Mouse (Mus musculus): Measurements from ENCODE around the gene Vwa8. TPM values are rescaled to one million over a fixed set of nuclear protein-coding genes. Genes with fewer than 3 reads are reported as not detected.

Gene Vwa8
- polyA plus RNA-seq, 1 experiment from 2014 or later, result 9.2 TPM

DNA sequence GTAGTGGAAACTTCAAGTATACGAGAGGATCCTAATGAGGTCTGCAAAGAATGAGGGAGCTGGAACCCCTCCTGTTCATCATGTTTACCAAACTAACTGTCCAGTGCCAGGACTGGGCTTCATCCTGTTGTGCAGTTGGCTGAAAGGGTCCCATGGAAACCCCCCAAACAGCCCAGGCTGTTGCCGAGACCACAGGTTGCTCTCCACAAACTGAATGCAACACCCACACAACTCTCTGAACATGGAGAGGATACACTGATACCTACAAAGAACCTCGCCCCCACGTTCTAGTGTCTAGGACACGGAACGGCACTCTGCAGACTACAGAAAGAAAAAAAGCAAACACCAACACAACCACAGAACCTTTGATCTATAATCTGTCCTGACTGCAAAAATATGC, 387.4 kb downstream of the Vwa8 start:
- WGBS, result 78% methylated on average over 6 of the region's 6 CpGs

DNA sequence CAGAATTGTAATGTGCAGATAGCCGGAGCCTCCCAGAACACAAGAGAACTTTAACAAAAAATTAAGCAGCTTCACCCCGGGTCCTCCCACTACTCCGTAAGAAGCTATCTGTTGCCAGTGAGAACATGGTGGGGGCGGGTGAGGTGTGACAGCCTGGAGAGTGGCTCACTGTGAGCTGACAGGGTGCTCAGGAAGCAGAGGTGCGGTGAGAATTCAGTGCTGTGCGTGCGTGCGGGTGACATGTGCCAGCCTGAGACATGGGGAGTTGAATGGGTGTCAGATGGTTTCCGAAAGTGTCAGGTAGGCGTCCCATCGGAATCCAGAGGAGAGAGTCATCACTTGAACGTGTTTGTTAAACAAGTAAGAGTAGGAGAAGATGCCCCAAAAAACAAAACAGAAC, 390.6 kb downstream of the Vwa8 start:
- Histone ChIP-seq H3K36me3 (replicated peaks; ENCODE audit: control insufficient read depth, insufficient read depth) (no peaks in the 10 kb centered on the region), H3K4me3 (replicated peaks; ENCODE audit: low read length) (no peak overlapping the region), H3K4me2 (replicated peaks) (no peak overlapping the region), H3K4me1 (replicated peaks; ENCODE audit: control insufficient read depth, insufficient read depth, low read length) (0 out of 2 replicates have a peak, but pooled peaks cover under 1% of the 10 kb centered on the region), H3K9ac (no peak overlapping the region), H3K9me3 (ENCODE audit: control insufficient read depth, low read length) (0 out of 2 replicates have a peak, but pooled peaks cover 4% of the 10 kb centered on the region), H3K27me3 (ENCODE audit: control insufficient read depth, insufficient read depth, low read length) (no peaks in the 10 kb centered on the region), H3K27ac (no peak overlapping the region)
- 92% methylated on average over 12 of the region's 12 CpGs for WGBS
- DNase-seq (ENCODE audit: low spot score) (no peak), ATAC-seq (ENCODE audit: low FRiP score) (no peak)

More for the DNA sequence above, 387.4 kb downstream of the Vwa8 start:
- ATAC-seq (ENCODE audit: low FRiP score) (no peak), DNase-seq (ENCODE audit: low spot score) (no peak)
- no peak overlapping the region for H3K4me2 ChIP-seq (replicated peaks)
- H3K36me3 ChIP-seq (replicated peaks; ENCODE audit: control insufficient read depth, insufficient read depth), result no peaks in the 10 kb centered on the region
- H3K9me3 ChIP-seq (ENCODE audit: control insufficient read depth, low read length), result 0 out of 2 replicates have a peak, but pooled peaks cover 4% of the 10 kb centered on the region
- H3K27ac ChIP-seq, result no peak overlapping the region
- H3K4me1 ChIP-seq (replicated peaks; ENCODE audit: control insufficient read depth, insufficient read depth, low read length), result no peaks in the 10 kb centered on the region
- no peaks in the 10 kb centered on the region for H3K27me3 ChIP-seq (ENCODE audit: control insufficient read depth, insufficient read depth, low read length)
- H3K9ac ChIP-seq, result no peak overlapping the region
- H3K4me3 ChIP-seq (replicated peaks; ENCODE audit: low read length), result no peak overlapping the region

DNA sequence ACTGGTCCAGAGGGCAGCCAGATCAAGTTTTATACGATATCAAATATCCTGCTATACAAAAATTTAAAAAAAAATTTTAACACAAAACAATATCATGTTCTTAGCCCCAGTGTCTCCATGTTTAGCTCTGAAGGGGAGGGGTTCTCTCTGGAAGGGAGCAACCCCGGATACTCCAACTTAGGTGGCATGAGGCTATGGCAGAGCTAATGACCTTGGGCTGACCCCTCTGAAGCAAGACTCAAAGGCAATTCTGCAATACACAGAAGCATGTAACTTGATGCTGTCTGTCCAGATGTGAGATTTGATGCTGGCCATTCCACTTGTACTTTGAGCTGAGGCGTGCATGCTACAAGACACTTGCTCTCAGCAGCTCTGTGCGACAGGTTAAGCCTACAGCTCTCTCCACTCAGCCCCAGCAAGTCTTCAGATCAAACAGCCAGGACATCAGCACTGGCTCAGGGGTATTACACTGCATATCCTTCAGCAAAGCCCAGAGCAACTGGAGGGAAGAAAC, 392.3 kb downstream of the Vwa8 start:
- no peak for DNase-seq (ENCODE audit: low spot score)
- WGBS, result 80% methylated on average over 4 of the region's 4 CpGs
- no peak for ATAC-seq (ENCODE audit: low FRiP score)
- 0 out of 2 replicates have a peak, but pooled peaks cover 4% of the 10 kb centered on the region for H3K9me3 ChIP-seq (ENCODE audit: control insufficient read depth, low read length)
- no peaks in the 10 kb centered on the region for H3K36me3 ChIP-seq (replicated peaks; ENCODE audit: control insufficient read depth, insufficient read depth)
- H3K4me1 ChIP-seq (replicated peaks; ENCODE audit: control insufficient read depth, insufficient read depth, low read length), result 0 out of 2 replicates have a peak, but pooled peaks cover 5% of the 10 kb centered on the region
- H3K27ac ChIP-seq, result no peak overlapping the region
- no peak overlapping the region for H3K4me2 ChIP-seq (replicated peaks)
- no peak overlapping the region for H3K9ac ChIP-seq
- H3K27me3 ChIP-seq (ENCODE audit: control insufficient read depth, insufficient read depth, low read length), result no peaks in the 10 kb centered on the region
- H3K4me3 ChIP-seq (replicated peaks; ENCODE audit: low read length), result no peak overlapping the region

DNA sequence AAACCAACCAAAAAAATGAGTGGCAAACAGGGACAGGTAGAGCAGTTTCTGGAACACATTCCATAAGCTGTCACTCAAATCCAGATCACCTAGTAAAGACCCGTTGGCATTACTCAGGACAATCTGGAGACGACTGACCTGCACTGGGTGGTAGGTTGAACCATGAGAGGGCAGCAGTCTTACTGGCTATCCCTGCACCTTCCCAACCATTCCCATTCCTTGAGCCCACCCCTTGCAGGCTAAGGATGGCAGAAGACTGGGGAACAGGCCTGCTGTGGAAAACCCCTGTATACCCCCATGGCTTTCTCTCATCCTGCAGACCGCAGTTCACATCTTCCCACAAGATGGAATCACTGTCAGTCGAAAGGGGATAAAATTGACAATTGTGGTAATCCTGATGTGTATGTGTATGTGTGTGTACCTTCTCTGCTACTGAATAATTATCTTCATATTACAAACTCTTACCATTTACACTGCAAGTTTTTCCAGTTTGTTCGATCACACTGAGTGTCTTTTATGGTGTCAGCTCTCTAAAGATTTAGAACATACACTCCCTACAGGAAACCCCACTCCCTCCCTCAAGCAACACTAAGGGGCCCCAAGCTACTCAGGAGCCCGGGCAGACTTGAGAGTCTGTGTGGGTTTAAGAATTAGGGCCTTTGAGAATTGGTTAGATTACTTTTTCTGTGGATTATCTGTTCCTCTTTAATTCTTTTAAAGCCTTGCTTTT, 393.0 kb downstream of the Vwa8 start:
- Histone ChIP-seq H3K27me3 (ENCODE audit: control insufficient read depth, insufficient read depth, low read length) (no peaks in the 10 kb centered on the region), H3K36me3 (replicated peaks; ENCODE audit: control insufficient read depth, insufficient read depth) (no peaks in the 10 kb centered on the region), H3K27ac (no peak overlapping the region), H3K9ac (no peak overlapping the region), H3K4me2 (replicated peaks) (no peak overlapping the region), H3K9me3 (ENCODE audit: control insufficient read depth, low read length) (0 out of 2 replicates have a peak, but pooled peaks cover 4% of the 10 kb centered on the region), H3K4me3 (replicated peaks; ENCODE audit: low read length) (no peak overlapping the region), H3K4me1 (replicated peaks; ENCODE audit: control insufficient read depth, insufficient read depth, low read length) (0 out of 2 replicates have a peak, but pooled peaks cover 5% of the 10 kb centered on the region)
- DNase-seq (ENCODE audit: low spot score) (no peak), ATAC-seq (ENCODE audit: low FRiP score) (no peak)
- WGBS, result 86% methylated on average over 6 of the region's 6 CpGs

DNA sequence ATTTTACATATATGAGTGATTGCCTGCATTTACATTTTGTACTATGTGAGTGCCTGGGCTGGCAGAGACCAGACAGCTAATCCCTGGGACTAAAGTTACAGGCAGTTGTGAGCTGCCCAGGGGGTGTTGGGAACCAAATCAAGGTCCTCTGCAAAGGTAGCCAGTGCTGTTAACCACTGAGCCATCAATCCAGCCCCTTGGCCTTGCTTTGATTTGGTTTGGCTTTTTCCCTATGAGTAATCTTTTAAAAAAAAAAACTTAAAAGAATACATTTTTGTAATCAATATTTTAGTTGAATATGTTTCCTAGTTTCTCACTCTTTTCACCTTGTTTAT, 393.5 kb downstream of the Vwa8 start:
- H3K4me2 ChIP-seq (replicated peaks), result no peak overlapping the region
- 0 out of 2 replicates have a peak, but pooled peaks cover 4% of the 10 kb centered on the region for H3K9me3 ChIP-seq (ENCODE audit: control insufficient read depth, low read length)
- no peaks in the 10 kb centered on the region for H3K36me3 ChIP-seq (replicated peaks; ENCODE audit: control insufficient read depth, insufficient read depth)
- no peak overlapping the region for H3K9ac ChIP-seq
- no peaks in the 10 kb centered on the region for H3K27me3 ChIP-seq (ENCODE audit: control insufficient read depth, insufficient read depth, low read length)
- DNase-seq (ENCODE audit: low spot score) (no peak), ATAC-seq (ENCODE audit: low FRiP score) (no peak)
- no peak overlapping the region for H3K4me3 ChIP-seq (replicated peaks; ENCODE audit: low read length)
- no peak overlapping the region for H3K27ac ChIP-seq
- 0 out of 2 replicates have a peak, but pooled peaks cover 5% of the 10 kb centered on the region for H3K4me1 ChIP-seq (replicated peaks; ENCODE audit: control insufficient read depth, insufficient read depth, low read length)

DNA sequence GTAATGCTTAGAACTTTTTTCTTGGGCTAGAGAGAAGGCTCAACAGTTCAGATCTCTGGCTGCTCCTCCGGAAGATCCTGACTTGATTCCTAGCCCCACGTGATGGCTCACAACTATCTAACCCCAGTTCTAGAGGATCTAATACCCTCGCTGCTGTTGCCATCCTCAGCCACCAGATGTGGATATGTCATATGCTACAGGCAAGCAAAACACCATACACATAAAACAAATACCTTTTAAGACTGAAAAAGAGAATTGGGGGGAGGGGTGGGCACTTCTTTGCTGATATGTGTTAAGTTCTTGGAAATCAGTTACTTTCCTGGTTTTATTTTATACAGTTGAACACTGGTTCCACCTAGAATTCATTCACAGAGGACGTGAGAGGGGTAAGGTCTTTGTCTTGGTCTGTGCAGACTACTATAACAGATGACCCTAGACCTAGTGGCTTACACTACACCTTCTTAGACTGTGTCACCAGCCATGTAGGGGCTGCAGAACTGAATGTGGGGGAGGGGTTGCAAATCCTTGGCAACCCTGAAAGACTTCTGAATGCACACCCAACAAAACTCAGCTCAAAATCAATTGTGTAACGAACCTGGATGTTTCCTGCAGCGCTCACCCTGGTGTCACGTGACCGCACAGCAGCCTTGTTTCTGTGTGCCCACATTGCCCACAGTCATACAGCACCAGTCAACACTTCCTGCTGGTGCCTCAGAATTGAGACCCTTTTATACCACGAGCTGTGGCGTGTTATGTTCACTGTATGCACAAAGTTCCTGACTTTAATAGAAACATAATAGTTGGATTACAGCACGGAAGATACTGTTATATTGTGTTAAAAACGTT, 394.4 kb downstream of the Vwa8 start:
- Histone ChIP-seq H3K9me3 (ENCODE audit: control insufficient read depth, low read length) (0 out of 2 replicates have a peak, but pooled peaks cover 4% of the 10 kb centered on the region), H3K27ac (no peak overlapping the region), H3K4me2 (replicated peaks) (no peak overlapping the region), H3K4me1 (replicated peaks; ENCODE audit: control insufficient read depth, insufficient read depth, low read length) (0 out of 2 replicates have a peak, but pooled peaks cover 5% of the 10 kb centered on the region), H3K4me3 (replicated peaks; ENCODE audit: low read length) (no peak overlapping the region), H3K9ac (no peak overlapping the region), H3K36me3 (replicated peaks; ENCODE audit: control insufficient read depth, insufficient read depth) (no peaks in the 10 kb centered on the region), H3K27me3 (ENCODE audit: control insufficient read depth, insufficient read depth, low read length) (no peaks in the 10 kb centered on the region)
- DNase-seq (ENCODE audit: low spot score) (no peak), ATAC-seq (ENCODE audit: low FRiP score) (no peak)
- 84% methylated on average over 12 of the region's 12 CpGs for WGBS

DNA sequence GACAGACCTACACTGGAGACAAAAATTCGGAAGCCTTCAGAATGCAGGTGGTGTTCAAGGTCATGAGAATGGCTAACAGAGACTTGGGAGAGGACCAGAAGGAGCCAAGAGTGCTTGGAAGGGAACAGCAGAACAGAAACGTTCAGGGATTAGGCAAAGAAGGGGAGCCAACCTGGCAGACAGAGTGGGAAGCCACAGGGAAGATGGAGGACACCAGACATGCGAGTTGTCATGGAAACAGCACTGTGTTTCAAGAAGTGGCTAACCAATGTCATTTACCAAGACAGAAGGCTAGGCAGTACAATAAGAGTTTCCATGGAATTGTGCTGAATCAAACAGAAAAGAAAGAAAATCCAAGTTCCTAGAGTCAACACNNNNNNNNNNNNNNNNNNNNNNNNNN, 395.7 kb downstream of the Vwa8 start:
- peak; percentile 60; the same call in 1 of the 2 replicates for ATAC-seq (ENCODE audit: low FRiP score)
- Histone ChIP-seq H3K27me3 (ENCODE audit: control insufficient read depth, insufficient read depth, low read length) (no peaks in the 10 kb centered on the region), H3K4me1 (replicated peaks; ENCODE audit: control insufficient read depth, insufficient read depth, low read length) (0 out of 2 replicates have a peak, but pooled peaks cover 5% of the 10 kb centered on the region), H3K4me3 (replicated peaks; ENCODE audit: low read length) (no peak overlapping the region), H3K4me2 (replicated peaks) (no peak overlapping the region), H3K27ac (peak overlapping the region; percentile 58), H3K36me3 (replicated peaks; ENCODE audit: control insufficient read depth, insufficient read depth) (no peaks in the 10 kb centered on the region), H3K9ac (no peak overlapping the region), H3K9me3 (ENCODE audit: control insufficient read depth, low read length) (0 out of 2 replicates have a peak, but pooled peaks cover 4% of the 10 kb centered on the region)
- DNase-seq (ENCODE audit: low spot score), result no peak
- WGBS, result 54% methylated on average over 3 of the region's 3 CpGs

DNA sequence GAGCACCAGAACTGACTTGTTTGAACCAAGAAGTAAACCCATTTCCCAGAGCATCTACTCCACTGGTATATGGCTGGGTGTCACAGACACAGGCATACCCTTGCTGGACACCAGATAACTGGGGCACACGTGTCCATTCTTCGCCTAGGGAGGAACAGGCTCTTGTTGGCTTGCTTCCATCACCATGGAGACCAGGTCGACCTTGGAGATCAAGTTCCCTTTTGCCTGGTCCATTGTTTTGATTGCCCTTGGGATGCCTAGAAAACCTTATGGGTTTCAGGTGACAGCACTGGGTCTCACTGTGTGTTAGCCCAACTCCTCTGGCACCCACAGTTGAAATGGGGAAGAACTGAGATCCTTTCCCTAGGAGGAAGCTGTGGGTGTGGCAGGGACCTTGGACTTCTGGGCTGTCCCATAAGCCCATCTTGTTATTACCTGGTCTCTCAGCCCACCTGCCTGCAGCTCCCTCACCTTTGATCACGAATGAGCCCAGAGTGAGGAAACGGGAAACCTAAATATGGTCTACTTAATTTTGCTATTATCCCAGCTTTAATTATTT, 403.0 kb downstream of the Vwa8 start:
- no peaks in the 10 kb centered on the region for H3K4me1 ChIP-seq (replicated peaks; ENCODE audit: control insufficient read depth, insufficient read depth, low read length)
- H3K4me2 ChIP-seq (replicated peaks), result no peak overlapping the region
- H3K9ac ChIP-seq, result no peak overlapping the region
- ATAC-seq (ENCODE audit: low FRiP score) (no peak), DNase-seq (ENCODE audit: low spot score) (no peak)
- WGBS, result 76% methylated on average over 5 of the region's 5 CpGs
- no peaks in the 10 kb centered on the region for H3K36me3 ChIP-seq (replicated peaks; ENCODE audit: control insufficient read depth, insufficient read depth)
- no peaks in the 10 kb centered on the region for H3K27me3 ChIP-seq (ENCODE audit: control insufficient read depth, insufficient read depth, low read length)
- H3K4me3 ChIP-seq (replicated peaks; ENCODE audit: low read length), result no peak overlapping the region
- H3K9me3 ChIP-seq (ENCODE audit: control insufficient read depth, low read length), result no peaks in the 10 kb centered on the region
- no peak overlapping the region for H3K27ac ChIP-seq
